Mouse (Mus musculus) granulocyte monocyte progenitor cell, adult 5-6 weeks (primary cell): ENCODE results near the gene Fzd9. TPM values are rescaled to one million over a fixed set of nuclear protein-coding genes. Genes with fewer than 3 reads are reported as not detected.

Source experiments
- total RNA-seq, 2 experiments: library from RNA; stranded (forward) in 1 of 2; stranded (reverse) in 1 of 2; fragments of 200-712, 200-1000 nt in 1 of 2; fragments of >200 nt in 1 of 2; fragmentation: Nextera tagmentation in 1 of 2; gene quantifications; 2 replicates each; pipeline ENCODE4 v1.2.3; 2014 to 2017

The Fzd9 gene
- total RNA-seq, 2 experiments from 2014 or later, result 0.31 TPM; not detected in 1

Other genes starting within 250 kb of the Fzd9 start
- gene Abhd11, start 242.1 kb downstream of the Fzd9 start, total RNA-seq (2014; fragmentation: Nextera tagmentation), result 102 and 115 TPM in 2 replicates
- 56.8 and 75.0 TPM in 2 replicates for gene Abhd11, start 242.1 kb downstream of the Fzd9 start, total RNA-seq (2017)
- 1.2 and 3.6 TPM in 2 replicates for gene Stx1a, start 227.7 kb downstream of the Fzd9 start, total RNA-seq (2014; fragmentation: Nextera tagmentation)
- gene Stx1a, start 227.7 kb downstream of the Fzd9 start, total RNA-seq (2017), result not detected in 2 replicates
- gene Dnajc30, start 187.0 kb downstream of the Fzd9 start, total RNA-seq (2014; fragmentation: Nextera tagmentation), result 15.7 and 18.7 TPM in 2 replicates
- gene Dnajc30, start 187.0 kb downstream of the Fzd9 start, total RNA-seq (2017), result 5.4 and 6.5 TPM in 2 replicates
- 80.5 and 90.8 TPM in 2 replicates for gene Bud23, start 186.3 kb downstream of the Fzd9 start, total RNA-seq (2014; fragmentation: Nextera tagmentation)
- gene Bud23, start 186.3 kb downstream of the Fzd9 start, total RNA-seq (2017), result 44.9 and 89.9 TPM in 2 replicates
- gene Vps37d, start 173.0 kb downstream of the Fzd9 start, total RNA-seq (2014; fragmentation: Nextera tagmentation), result not detected in 2 replicates
- not detected in 2 replicates for gene Vps37d, start 173.0 kb downstream of the Fzd9 start, total RNA-seq (2017)
- gene Mlxipl, start 161.3 kb downstream of the Fzd9 start, total RNA-seq (2014; fragmentation: Nextera tagmentation), result not detected in 2 replicates
- 1.2 TPM in 1 of 2 replicates, not detected in the other for gene Mlxipl, start 161.3 kb downstream of the Fzd9 start, total RNA-seq (2017)
- 14.7 and 19.2 TPM in 2 replicates for gene Tbl2, start 101.6 kb downstream of the Fzd9 start, total RNA-seq (2014; fragmentation: Nextera tagmentation)
- 19.1 and 23.0 TPM in 2 replicates for gene Tbl2, start 101.6 kb downstream of the Fzd9 start, total RNA-seq (2017)
- gene Bcl7b, start 82.9 kb downstream of the Fzd9 start, total RNA-seq (2014; fragmentation: Nextera tagmentation), result 15.8 and 38.5 TPM in 2 replicates
- 20.7 and 36.9 TPM in 2 replicates for gene Bcl7b, start 82.9 kb downstream of the Fzd9 start, total RNA-seq (2017)
- gene Baz1b, start 64.0 kb downstream of the Fzd9 start, total RNA-seq (2014; fragmentation: Nextera tagmentation), result 121 and 122 TPM in 2 replicates
- 140 and 147 TPM in 2 replicates for gene Baz1b, start 64.0 kb downstream of the Fzd9 start, total RNA-seq (2017)
- 0.62 TPM in 1 of 2 replicates, not detected in the other for gene Fkbp6, start 98.8 kb upstream of the Fzd9 start, total RNA-seq (2014; fragmentation: Nextera tagmentation)
- 0.34 TPM in 1 of 2 replicates, not detected in the other for gene Fkbp6, start 98.8 kb upstream of the Fzd9 start, total RNA-seq (2017)
- not detected in 2 replicates for gene Trim50, start 102.1 kb upstream of the Fzd9 start, total RNA-seq (2014; fragmentation: Nextera tagmentation)
- gene Trim50, start 102.1 kb upstream of the Fzd9 start, total RNA-seq (2017), result not detected in 2 replicates
- 23.9 and 30.8 TPM in 2 replicates for gene Nsun5, start 118.7 kb upstream of the Fzd9 start, total RNA-seq (2014; fragmentation: Nextera tagmentation)
- gene Nsun5, start 118.7 kb upstream of the Fzd9 start, total RNA-seq (2017), result 22.7 and 23.3 TPM in 2 replicates
- 56.9 and 69.3 TPM in 2 replicates for gene Pom121, start 143.3 kb upstream of the Fzd9 start, total RNA-seq (2014; fragmentation: Nextera tagmentation)
- gene Pom121, start 143.3 kb upstream of the Fzd9 start, total RNA-seq (2017), result 7.2 and 8.8 TPM in 2 replicates